ENCODE assay signal across 21 mouse cellular contexts in the genomic region with DNA sequence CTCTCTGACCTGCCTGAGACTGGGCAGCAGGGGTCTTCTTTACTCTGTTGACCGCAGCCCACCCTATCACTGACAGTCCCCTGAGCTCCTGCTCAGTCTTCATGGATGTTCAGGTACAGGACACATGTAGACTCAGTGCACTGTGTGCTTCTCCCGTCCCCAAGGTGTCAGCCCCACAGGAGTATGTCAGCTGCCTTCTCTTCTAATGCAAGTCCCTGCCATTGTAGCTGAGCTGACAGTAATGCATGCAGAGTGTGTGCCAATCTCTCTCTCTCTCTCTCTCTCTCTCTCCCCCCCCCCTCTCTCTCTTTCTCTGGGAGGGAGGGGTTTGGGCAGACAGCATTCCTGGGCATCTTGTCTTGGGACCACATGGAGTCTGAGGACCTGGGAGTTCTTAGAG. TPM values are rescaled to one million over a fixed set of nuclear protein-coding genes. Genes with fewer than 3 reads are reported as not detected.
DNase-seq lines count a peak whose midpoint lies in the region; ATAC-seq and TF ChIP-seq lines count a peak whose summit lies in the region.
"Had no signal": no experiment of that assay in that cellular context is flagged by ENCODE, and none has a peak within 500 bp of the region (broad histone marks: within the 10 kb centered on the region; RNA-seq: fewer than 3 reads in every experiment).

No protein-coding gene starts in this region.

- no peaks in the 10 kb centered on the region for H3K36me3 ChIP-seq in forebrain, embryonic 12.5 days (replicated peaks)
- no peaks in the 10 kb centered on the region for H3K36me3 ChIP-seq in forebrain, embryonic 11.5 days (ENCODE audit: control insufficient read depth, insufficient read depth, low read length)
- H3K36me3 ChIP-seq in kidney, embryonic 16.5 days (ENCODE audit: insufficient read depth, low read length) = no peaks in the 10 kb centered on the region
- H3K36me3 ChIP-seq in hindbrain, embryonic 15.5 days = no peaks in the 10 kb centered on the region
- no peaks in the 10 kb centered on the region for H3K36me3 ChIP-seq in neural tube, embryonic 15.5 days
- no peaks in the 10 kb centered on the region for H3K36me3 ChIP-seq in liver, postnatal 0 days (replicated peaks; ENCODE audit: insufficient read depth, low read length)
- H3K36me3 ChIP-seq: heart, embryonic 12.5 days; limb, embryonic 12.5 days; liver, embryonic 12.5 days had no signal

- TF ChIP-seq CTCF in liver, postnatal 0 days (IDR thresholded peaks at IDR 0.05; ENCODE audit: low read depth) = no peak

- no peak overlapping the region for H3K27ac ChIP-seq in forebrain, embryonic 12.5 days
- no peak overlapping the region for H3K27ac ChIP-seq in forebrain, embryonic 11.5 days (ENCODE audit: low read depth, low read length)
- no peak overlapping the region for H3K27ac ChIP-seq in kidney, embryonic 16.5 days (ENCODE audit: low read length)
- no peak overlapping the region for H3K27ac ChIP-seq in hindbrain, embryonic 15.5 days (replicated peaks)
- H3K27ac ChIP-seq in neural tube, embryonic 15.5 days (replicated peaks) = no peak overlapping the region
- no peak overlapping the region for H3K27ac ChIP-seq in liver, postnatal 0 days (ENCODE audit: low read depth)
- H3K27ac ChIP-seq: limb, embryonic 12.5 days; liver, embryonic 12.5 days had no signal

- 0 out of 2 replicates have a peak, but pooled peaks have one; percentile 44 for ATAC-seq in forebrain, embryonic 12.5 days (ENCODE audit: low FRiP score)
- ATAC-seq in forebrain, embryonic 11.5 days (replicated peaks; ENCODE audit: low FRiP score) = no peak
- ATAC-seq in kidney, embryonic 16.5 days (ENCODE audit: low FRiP score, low TSS enrichment) = peak; percentile 27; the same call in 1 of the 2 replicates
- ATAC-seq in hindbrain, embryonic 15.5 days (ENCODE audit: low FRiP score, low read depth) = peak; percentile 15; the same call in 1 of the 2 replicates
- ATAC-seq in neural tube, embryonic 15.5 days (ENCODE audit: low FRiP score) = peak; percentile 55
- ATAC-seq in liver, postnatal 0 days = no peak
- ATAC-seq: activated CD4-positive, CD25-positive, alpha-beta regulatory T cell, adult 4 months; liver, embryonic 12.5 days had no signal

- H3K9ac ChIP-seq in forebrain, embryonic 12.5 days = no peak overlapping the region
- H3K9ac ChIP-seq in forebrain, embryonic 11.5 days (ENCODE audit: low read length) = no peak overlapping the region
- no peak overlapping the region for H3K9ac ChIP-seq in kidney, embryonic 16.5 days (replicated peaks; ENCODE audit: low read length)
- H3K9ac ChIP-seq in hindbrain, embryonic 15.5 days = no peak overlapping the region
- no peak overlapping the region for H3K9ac ChIP-seq in neural tube, embryonic 15.5 days (replicated peaks)
- no peak overlapping the region for H3K9ac ChIP-seq in liver, postnatal 0 days (replicated peaks)
- H3K9ac ChIP-seq: heart, embryonic 12.5 days; limb, embryonic 12.5 days; liver, embryonic 12.5 days; lung, embryonic 14.5 days had no signal

- 72% methylated on average over 2 of the region's 2 CpGs for WGBS in forebrain, embryonic 12.5 days
- 64% methylated on average over 2 of the region's 2 CpGs for WGBS in forebrain, embryonic 11.5 days
- 59% methylated on average over 2 of the region's 2 CpGs for WGBS in kidney, embryonic 16.5 days
- WGBS in hindbrain, embryonic 15.5 days = 54% methylated on average over 2 of the region's 2 CpGs
- 60% methylated on average over 2 of the region's 2 CpGs for WGBS in neural tube, embryonic 15.5 days
- 74% methylated on average over 2 of the region's 2 CpGs for WGBS in liver, postnatal 0 days (ENCODE audit: insufficient replicate concordance)

- peaks cover 19% of the 10 kb centered on the region for H3K4me1 ChIP-seq in forebrain, embryonic 12.5 days
- no peaks in the 10 kb centered on the region; the same call in 1 of the 2 replicates for H3K4me1 ChIP-seq in forebrain, embryonic 11.5 days (replicated peaks; ENCODE audit: control insufficient read depth, insufficient read depth, low read length)
- peaks cover 7% of the 10 kb centered on the region; the same call in 1 of the 2 replicates for H3K4me1 ChIP-seq in kidney, embryonic 16.5 days (ENCODE audit: insufficient read depth, low read length)
- peaks cover 17% of the 10 kb centered on the region for H3K4me1 ChIP-seq in hindbrain, embryonic 15.5 days (replicated peaks)
- peaks cover 19% of the 10 kb centered on the region for H3K4me1 ChIP-seq in neural tube, embryonic 15.5 days
- H3K4me1 ChIP-seq in liver, postnatal 0 days (ENCODE audit: insufficient read depth) = 0 out of 2 replicates have a peak, but pooled peaks cover 8% of the 10 kb centered on the region

- H3K27me3 ChIP-seq in forebrain, embryonic 12.5 days = peaks cover 11% of the 10 kb centered on the region; the same call in 1 of the 2 replicates
- no peaks in the 10 kb centered on the region for H3K27me3 ChIP-seq in forebrain, embryonic 11.5 days (ENCODE audit: control insufficient read depth, insufficient read depth, low read length)
- H3K27me3 ChIP-seq in kidney, embryonic 16.5 days (ENCODE audit: insufficient read depth, low read length) = no peaks in the 10 kb centered on the region
- no peaks in the 10 kb centered on the region for H3K27me3 ChIP-seq in hindbrain, embryonic 15.5 days
- H3K27me3 ChIP-seq in neural tube, embryonic 15.5 days (replicated peaks) = no peaks in the 10 kb centered on the region
- no peaks in the 10 kb centered on the region for H3K27me3 ChIP-seq in liver, postnatal 0 days (ENCODE audit: insufficient read depth, low read length)
- H3K27me3 ChIP-seq: heart, embryonic 12.5 days; limb, embryonic 12.5 days; liver, embryonic 12.5 days had no signal

- no peak for TF ChIP-seq EP300 in liver, postnatal 0 days (IDR thresholded peaks at IDR 0.05; ENCODE audit: low read depth)

- H3K4me3 ChIP-seq in forebrain, embryonic 12.5 days (replicated peaks) = no peak overlapping the region
- H3K4me3 ChIP-seq in forebrain, embryonic 11.5 days (ENCODE audit: low read depth, low read length) = no peak overlapping the region
- H3K4me3 ChIP-seq in kidney, embryonic 16.5 days (ENCODE audit: low read length) = no peak overlapping the region
- H3K4me3 ChIP-seq in hindbrain, embryonic 15.5 days = no peak overlapping the region
- H3K4me3 ChIP-seq in neural tube, embryonic 15.5 days (replicated peaks) = no peak overlapping the region
- H3K4me3 ChIP-seq in liver, postnatal 0 days (ENCODE audit: low read depth, low read length) = no peak overlapping the region
- H3K4me3 ChIP-seq: heart, embryonic 12.5 days; limb, embryonic 12.5 days; liver, embryonic 12.5 days had no signal

- no peaks in the 10 kb centered on the region for H3K9me3 ChIP-seq in forebrain, embryonic 12.5 days
- no peaks in the 10 kb centered on the region for H3K9me3 ChIP-seq in forebrain, embryonic 11.5 days (ENCODE audit: control insufficient read depth, low read length)
- no peaks in the 10 kb centered on the region for H3K9me3 ChIP-seq in kidney, embryonic 16.5 days (ENCODE audit: low read length)
- H3K9me3 ChIP-seq in hindbrain, embryonic 15.5 days = no peaks in the 10 kb centered on the region
- H3K9me3 ChIP-seq in neural tube, embryonic 15.5 days (replicated peaks) = no peaks in the 10 kb centered on the region
- no peaks in the 10 kb centered on the region for H3K9me3 ChIP-seq in liver, postnatal 0 days (ENCODE audit: low read length)
- H3K9me3 ChIP-seq: heart, embryonic 12.5 days; liver, embryonic 12.5 days had no signal

- H3K4me2 ChIP-seq in forebrain, embryonic 12.5 days = no peak overlapping the region
- no peak overlapping the region for H3K4me2 ChIP-seq in forebrain, embryonic 11.5 days (ENCODE audit: low read depth, low read length, severe bottlenecking)
- H3K4me2 ChIP-seq in kidney, embryonic 16.5 days (replicated peaks; ENCODE audit: low read depth, low read length) = no peak overlapping the region
- H3K4me2 ChIP-seq in hindbrain, embryonic 15.5 days = no peak overlapping the region
- H3K4me2 ChIP-seq in neural tube, embryonic 15.5 days = no peak overlapping the region
- H3K4me2 ChIP-seq in liver, postnatal 0 days (ENCODE audit: low read depth, low read length) = no peak overlapping the region
- H3K4me2 ChIP-seq: heart, embryonic 12.5 days; limb, embryonic 12.5 days; liver, embryonic 12.5 days; lung, embryonic 14.5 days had no signal

- DNase-seq in forebrain, embryonic 11.5 days (ENCODE audit: low spot score) = no peak
- DNase-seq in kidney, postnatal 14 days = no peak
- no peak for DNase-seq in heart, postnatal 4 days
- DNase-seq in liver, postnatal 0 days = no peak
- DNase-seq: adrenal gland, postnatal 10 days; cerebellum, postnatal 10 days; heart, adult 11 months; heart, postnatal 14 days; kidney, adult 9 months; lung, embryonic 14.5 days; lung, postnatal 36 days; right cerebral cortex, adult 18-20 months; thymus, postnatal 14 days had no signal

RNA-seq across cellular contexts. Expression of gene Dact1, which starts 19.2 kb away (rescaled TPM):
- 24.7 and 25.5 TPM in 2 replicates for polyA plus RNA-seq in forebrain, embryonic 12.5 days (2016; fragmentation: Nextera tagmentation; extraction: Ambion mirVana)
- polyA plus RNA-seq in forebrain, embryonic 11.5 days (2014; fragmentation: Nextera tagmentation; extraction: Ambion mirVana) = 11.0 and 13.1 TPM in 2 replicates
- 12.5 TPM in 2 replicates for polyA plus RNA-seq in kidney, embryonic 16.5 days (2015; fragmentation: Nextera tagmentation; extraction: Ambion mirVana)
- polyA plus RNA-seq in hindbrain, embryonic 15.5 days (2015; fragmentation: Nextera tagmentation; extraction: Ambion mirVana) = 27.7 and 31.1 TPM in 2 replicates
- polyA plus RNA-seq in neural tube, embryonic 15.5 days (2015; fragmentation: Nextera tagmentation; extraction: Ambion mirVana) = 22.2 and 25.0 TPM in 2 replicates
- total RNA-seq in heart, postnatal 4 days (2021) = 10 to 100 TPM; 19.0 to 23.1 TPM
- polyA plus RNA-seq in liver, postnatal 0 days (2015; fragmentation: Nextera tagmentation; extraction: Ambion mirVana) = 0.36 and 0.51 TPM in 2 replicates

Comparison
In these comparisons a context has a peak if more than half of its experiments do, and no peak if none do; other contexts are left out.
1. ATAC-seq: peak in forebrain, embryonic 12.5 days (single experiment), kidney, embryonic 16.5 days (single experiment), hindbrain, embryonic 15.5 days (single experiment) and neural tube, embryonic 15.5 days (single experiment); none in forebrain, embryonic 11.5 days (single experiment) and liver, postnatal 0 days (single experiment).